9 mouse cellular contexts compared by ENCODE assay signal in the genomic region with DNA sequence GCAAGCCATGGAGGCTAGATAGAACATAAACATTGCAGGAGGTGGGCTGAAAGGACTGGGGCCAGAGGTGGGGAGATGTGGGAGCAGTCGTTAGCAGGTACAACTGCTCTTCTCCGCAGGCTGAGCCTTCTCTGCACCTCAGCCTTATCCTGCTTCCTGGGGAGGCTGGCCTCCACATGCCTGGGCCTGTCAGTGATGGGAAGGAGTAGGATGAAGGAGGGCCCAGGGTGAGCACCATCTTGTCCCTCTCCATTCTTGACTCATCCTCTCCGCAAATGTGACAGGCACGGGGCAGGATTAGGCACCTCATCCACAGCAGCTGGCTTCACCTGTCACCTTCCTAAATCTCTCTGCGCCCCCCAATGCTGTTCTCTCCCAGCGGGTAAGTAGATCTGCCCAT. TPM values are rescaled to one million over a fixed set of nuclear protein-coding genes. Genes with fewer than 3 reads are reported as not detected.
DNase-seq lines count a peak whose midpoint lies in the region; ATAC-seq and TF ChIP-seq lines count a peak whose summit lies in the region.
"Had no signal": no experiment of that assay in that cellular context is flagged by ENCODE, and none has a peak within 500 bp of the region (broad histone marks: within the 10 kb centered on the region; RNA-seq: fewer than 3 reads in every experiment).

A gene (plus strand): TSS at position 266 of the 400 bp plus-strand sequence.

- peaks cover 11% of the 10 kb centered on the region for H3K27me3 ChIP-seq in lung, embryonic 16.5 days (ENCODE audit: control insufficient read depth, insufficient read depth, low read depth, low read length)
- H3K27me3 ChIP-seq in forebrain, embryonic 14.5 days (replicated peaks; ENCODE audit: control insufficient read depth, insufficient read depth, low read length) = peaks cover 45% of the 10 kb centered on the region
- peaks cover 51% of the 10 kb centered on the region for H3K27me3 ChIP-seq in limb, embryonic 12.5 days
- H3K27me3 ChIP-seq in small intestine, adult 2 months (ENCODE audit: control insufficient read depth, insufficient read depth, low read length) = 0 out of 2 replicates have a peak, but pooled peaks cover 13% of the 10 kb centered on the region

- H3K27ac ChIP-seq in lung, embryonic 16.5 days (ENCODE audit: low read length) = no peak within 1 kb of the TSS
- no peak within 1 kb of the TSS for H3K27ac ChIP-seq in forebrain, embryonic 14.5 days (ENCODE audit: low read depth, low read length)
- H3K27ac ChIP-seq in limb, embryonic 12.5 days = peak within 1 kb of the TSS; percentile 59; the same call in 1 of the 2 replicates
- H3K27ac ChIP-seq in small intestine, adult 2 months (ENCODE audit: insufficient read depth, low read depth, low read length) = no peak within 1 kb of the TSS

- no peak for TF ChIP-seq POLR2A in small intestine, adult 2 months (IDR thresholded peaks at IDR 0.05; ENCODE audit: low read depth, low read length)

- peak within 1 kb of the TSS; percentile 94 for H3K4me2 ChIP-seq in lung, embryonic 16.5 days (ENCODE audit: low read depth, low read length)
- peak within 1 kb of the TSS; percentile 92 for H3K4me2 ChIP-seq in forebrain, embryonic 14.5 days (ENCODE audit: low read length)
- peak within 1 kb of the TSS; percentile 95 for H3K4me2 ChIP-seq in limb, embryonic 12.5 days

- 66% methylated on average over 6 of the region's 6 CpGs for WGBS in lung, embryonic 16.5 days
- WGBS in forebrain, embryonic 14.5 days = 78% methylated on average over 6 of the region's 6 CpGs
- WGBS in limb, embryonic 12.5 days = 71% methylated on average over 6 of the region's 6 CpGs
- WGBS in small intestine, adult 2 months = 92% methylated on average over 6 of the region's 6 CpGs

- peaks cover 14% of the 10 kb centered on the region for H3K4me1 ChIP-seq in lung, embryonic 16.5 days (replicated peaks; ENCODE audit: control insufficient read depth, insufficient read depth, low read length)
- peaks cover 4% of the 10 kb centered on the region; the same call in 1 of the 2 replicates for H3K4me1 ChIP-seq in forebrain, embryonic 14.5 days (ENCODE audit: control insufficient read depth, insufficient read depth, low read length)
- peaks cover 22% of the 10 kb centered on the region for H3K4me1 ChIP-seq in limb, embryonic 12.5 days (replicated peaks)
- peaks cover 6% of the 10 kb centered on the region for H3K4me1 ChIP-seq in small intestine, adult 2 months (ENCODE audit: control insufficient read depth, insufficient read depth, insufficient read length, low read length)

- TF ChIP-seq CTCF in small intestine, adult 2 months (IDR thresholded peaks at IDR 0.05; ENCODE audit: extremely low read depth, insufficient read length, insufficient replicate concordance, low read depth, low read length) = no peak

- peak within 1 kb of the TSS; percentile 54 for H3K4me3 ChIP-seq in lung, embryonic 16.5 days (ENCODE audit: low read length)
- H3K4me3 ChIP-seq in forebrain, embryonic 14.5 days (ENCODE audit: low read depth, low read length) = peak within 1 kb of the TSS; percentile 53
- H3K4me3 ChIP-seq in limb, embryonic 12.5 days (replicated peaks) = peak within 1 kb of the TSS; percentile 57
- H3K4me3 ChIP-seq in small intestine, adult 2 months (ENCODE audit: low read depth, low read length) = peak within 1 kb of the TSS; percentile 60

- DNase-seq in lung, postnatal 25 days (ENCODE audit: low spot score) = no peak
- no peak for DNase-seq in forebrain, embryonic 14.5 days (ENCODE audit: low spot score)
- no peak for DNase-seq in adrenal gland, adult (ENCODE audit: inconsistent age in 2 of 2, low spot score in 1 of 2)
- no peak for DNase-seq in retina, embryonic 14.5 days (ENCODE audit: low spot score)
- DNase-seq: gastrocnemius, postnatal 36 days had no signal

- ATAC-seq in lung, embryonic 16.5 days (ENCODE audit: low read depth) = no peak
- no peak for ATAC-seq in forebrain, embryonic 14.5 days
- no peak for ATAC-seq in limb, embryonic 12.5 days (ENCODE audit: insufficient number of reproducible peaks, insufficient read depth, low FRiP score, low TSS enrichment, low read depth)
- ATAC-seq: activated CD4-positive, CD25-positive, alpha-beta regulatory T cell, adult 4 months had no signal

- peak within 1 kb of the TSS; percentile 76 for H3K9ac ChIP-seq in lung, embryonic 16.5 days (ENCODE audit: low read length)
- peak within 1 kb of the TSS; percentile 75 for H3K9ac ChIP-seq in forebrain, embryonic 14.5 days (ENCODE audit: low read length)
- H3K9ac ChIP-seq in limb, embryonic 12.5 days (replicated peaks) = peak within 1 kb of the TSS; percentile 72

- no peaks in the 10 kb centered on the region for H3K36me3 ChIP-seq in lung, embryonic 16.5 days (ENCODE audit: control insufficient read depth, insufficient read depth, low read length)
- peaks cover under 1% of the 10 kb centered on the region; the same call in 1 of the 2 replicates for H3K36me3 ChIP-seq in forebrain, embryonic 14.5 days (ENCODE audit: control insufficient read depth, insufficient read depth, low read length)
- peaks cover 7% of the 10 kb centered on the region for H3K36me3 ChIP-seq in limb, embryonic 12.5 days
- H3K36me3 ChIP-seq in small intestine, adult 2 months (ENCODE audit: control insufficient read depth, insufficient read depth, low read length) = peaks cover 3% of the 10 kb centered on the region

- no peaks in the 10 kb centered on the region for H3K9me3 ChIP-seq in lung, embryonic 16.5 days (ENCODE audit: control insufficient read depth, low read length)
- H3K9me3 ChIP-seq in forebrain, embryonic 14.5 days (replicated peaks; ENCODE audit: control insufficient read depth, low read length) = no peaks in the 10 kb centered on the region
- H3K9me3 ChIP-seq in limb, embryonic 12.5 days = no peaks in the 10 kb centered on the region

RNA-seq across cellular contexts. Expression of the gene that starts here (rescaled TPM):
- 0.20 and 0.23 TPM in 2 replicates for polyA plus RNA-seq in lung, embryonic 16.5 days (2015; fragmentation: Nextera tagmentation; extraction: Ambion mirVana)
- 0.07 and 0.14 TPM in 2 replicates for polyA plus RNA-seq in forebrain, embryonic 14.5 days (2014; fragmentation: Nextera tagmentation; extraction: Ambion mirVana)
- 0.58 and 0.73 TPM in 2 replicates for polyA plus RNA-seq in limb, embryonic 12.5 days (2016; fragmentation: Nextera tagmentation; extraction: Ambion mirVana)
- polyA plus RNA-seq in small intestine, adult 2 months (2012; rRNA removed) = 65.3 and 90.6 TPM in 2 replicates

Comparison
In these comparisons a context has a peak if more than half of its experiments do, and no peak if none do; other contexts are left out.
1. RNA of the gene that starts here (polyA plus RNA-seq): 65.3 to 90.6 TPM in small intestine, adult 2 months; 0.58 to 0.73 TPM in limb, embryonic 12.5 days, 0.20 to 0.23 TPM in lung, embryonic 16.5 days and 0.07 to 0.14 TPM in forebrain, embryonic 14.5 days; every median in the first group is over 10 times any median in the second.
2. Peak in every context shown above with its lines, with median percentiles within 50 percentile points of each other: H3K4me2 ChIP-seq, H3K4me3 ChIP-seq and H3K9ac ChIP-seq.